Mouse (Mus musculus): ENCODE results near the gene Dynlt1c. TPM values are rescaled to one million over a fixed set of nuclear protein-coding genes. Genes with fewer than 3 reads are reported as not detected.
"Not testable (repeated sequence)": the region's sequence is repeated elsewhere in the genome, so short reads cannot be mapped to it uniquely, and the experiment has no call there.

Dynlt1c gene
- polyA plus RNA-seq, 1 experiment from 2014 or later, result 33.1 TPM

DNA sequence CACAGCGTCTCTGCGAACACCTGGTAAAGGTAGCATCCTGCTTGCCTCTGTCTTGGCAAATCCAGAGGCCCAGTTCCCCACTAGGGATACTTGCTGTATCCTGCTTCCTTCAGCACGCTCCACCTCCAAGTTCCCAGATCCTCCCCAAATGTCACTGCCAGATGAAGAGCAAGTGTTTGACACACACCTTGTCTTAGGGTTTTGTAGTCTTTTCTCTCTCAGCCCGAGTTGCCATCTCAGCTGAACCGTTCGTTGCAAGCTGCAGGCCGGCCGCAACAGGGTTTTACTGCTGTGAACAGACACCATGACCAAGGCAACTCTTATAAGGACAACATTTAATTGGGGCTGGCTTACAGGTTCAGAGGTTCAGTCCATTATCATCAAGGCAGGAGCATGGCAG lies 45.4 kb downstream of the Dynlt1c start:
- ATAC-seq; H3K4me3 ChIP-seq (ENCODE audit: low read length); H3K36me3 ChIP-seq (ENCODE audit: control insufficient read depth, insufficient read depth, low read length); H3K27me3 ChIP-seq (replicated peaks; ENCODE audit: control insufficient read depth, insufficient read depth, low read length); H3K4me2 ChIP-seq (ENCODE audit: low read depth, low read length); H3K9me3 ChIP-seq (ENCODE audit: control insufficient read depth, low read length); H3K9ac ChIP-seq (ENCODE audit: low read depth, low read length); H3K4me1 ChIP-seq (ENCODE audit: control insufficient read depth, insufficient read depth, low read length); H3K27ac ChIP-seq (ENCODE audit: low read length): not testable (repeated sequence)
- 94% methylated on average over 8 of the region's 8 CpGs for WGBS

DNA sequence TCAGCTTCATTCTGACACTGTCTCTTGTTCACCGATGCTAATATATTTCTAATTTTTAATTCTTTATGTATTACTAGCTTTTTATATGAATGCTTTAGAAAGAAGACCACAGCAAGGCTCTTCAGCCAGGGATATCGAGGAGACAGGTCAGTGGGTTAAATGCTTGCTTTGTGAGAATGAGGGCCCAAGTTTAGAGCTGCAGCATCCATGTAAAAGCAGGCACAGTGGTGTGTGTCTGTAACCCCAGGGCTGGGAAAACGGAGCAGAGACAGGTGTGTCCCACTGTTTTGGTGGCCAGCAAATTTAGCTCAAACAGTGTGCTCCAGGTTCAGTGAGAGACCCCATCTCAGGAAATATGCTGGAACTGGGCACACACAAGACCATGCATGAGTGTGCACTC lies 46.0 kb downstream of the Dynlt1c start:
- ATAC-seq; H3K27me3 ChIP-seq (replicated peaks; ENCODE audit: control insufficient read depth, insufficient read depth, low read length): not testable (repeated sequence)
- 94% methylated on average over 3 of the region's 3 CpGs for WGBS

DNA sequence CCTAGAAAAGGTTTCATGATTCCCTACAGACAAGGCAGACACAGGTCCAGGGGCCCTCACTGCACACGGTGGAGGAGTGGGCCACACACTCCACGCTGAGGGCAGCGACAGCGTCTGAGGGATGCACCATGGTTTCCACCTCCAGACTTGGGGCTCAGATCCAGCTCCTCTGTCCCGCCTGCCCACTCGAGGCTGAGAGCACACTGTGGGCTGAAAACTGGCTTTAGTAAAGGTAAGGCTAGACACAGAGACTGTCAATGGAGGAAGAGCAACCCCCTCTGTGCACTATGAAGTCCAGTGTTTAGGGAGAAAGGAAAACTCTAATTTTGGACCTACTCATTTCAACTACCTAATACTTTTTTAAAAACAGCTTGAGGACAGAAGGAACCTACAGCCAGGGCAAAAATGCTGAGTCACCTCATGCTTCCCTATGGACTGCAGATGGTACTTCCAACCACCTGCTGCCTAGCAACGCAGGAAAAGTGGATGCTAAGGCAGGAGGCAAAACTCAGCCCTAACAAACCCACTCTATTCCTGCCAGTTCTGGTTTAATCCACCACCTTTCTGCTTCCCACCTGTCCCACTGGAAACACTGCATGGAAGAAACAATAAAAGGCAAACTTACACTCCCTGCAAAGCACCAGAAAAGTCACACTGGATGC lies 49.6 kb downstream of the Dynlt1c start:
- WGBS, result 86% methylated on average over 3 of the region's 7 CpGs
- ATAC-seq, result not testable (repeated sequence)

More for the DNA sequence above, 46.0 kb downstream of the Dynlt1c start:
- not testable (repeated sequence) for H3K36me3 ChIP-seq (ENCODE audit: control insufficient read depth, insufficient read depth, low read length); H3K4me1 ChIP-seq (ENCODE audit: control insufficient read depth, insufficient read depth, low read length); H3K4me3 ChIP-seq (ENCODE audit: low read length); H3K9me3 ChIP-seq (ENCODE audit: control insufficient read depth, low read length); H3K27ac ChIP-seq (ENCODE audit: low read length); H3K9ac ChIP-seq (ENCODE audit: low read depth, low read length); H3K4me2 ChIP-seq (ENCODE audit: low read depth, low read length)

DNA sequence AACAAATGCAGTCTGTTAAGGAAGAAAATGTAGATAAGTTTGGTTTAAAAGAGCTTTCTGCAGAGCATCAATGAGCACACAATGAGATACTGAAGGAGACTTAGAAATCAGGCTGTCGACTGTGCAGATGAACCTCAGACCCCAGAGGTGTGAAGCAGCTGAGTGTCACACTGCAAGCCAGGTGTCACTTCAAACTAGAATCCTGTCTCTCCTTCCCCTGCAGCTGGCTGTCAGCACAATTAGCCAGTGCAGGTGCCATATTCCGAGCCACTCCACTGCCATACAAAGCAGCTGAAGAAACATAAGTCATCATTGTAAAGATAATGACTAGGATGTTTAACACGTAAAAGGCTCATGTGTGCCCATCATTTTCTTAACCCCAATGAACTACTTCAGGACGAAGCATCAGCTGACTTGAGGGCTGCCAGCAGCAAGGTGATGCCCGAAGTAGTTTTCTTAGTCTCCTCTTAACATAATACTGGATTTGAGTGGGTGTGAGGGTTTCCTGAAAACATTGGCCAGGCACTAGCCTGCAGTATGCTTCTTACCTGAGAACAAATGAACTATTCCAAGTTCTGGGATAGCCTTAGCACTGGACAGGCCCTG lies 52.0 kb downstream of the Dynlt1c start:
- not testable (repeated sequence) for H3K4me1 ChIP-seq (ENCODE audit: control insufficient read depth, insufficient read depth, low read length); H3K9me3 ChIP-seq (ENCODE audit: control insufficient read depth, low read length); H3K4me3 ChIP-seq (ENCODE audit: low read length); H3K4me2 ChIP-seq (ENCODE audit: low read depth, low read length); H3K27me3 ChIP-seq (replicated peaks; ENCODE audit: control insufficient read depth, insufficient read depth, low read length); ATAC-seq; H3K36me3 ChIP-seq (ENCODE audit: control insufficient read depth, insufficient read depth, low read length); H3K27ac ChIP-seq (ENCODE audit: low read length); H3K9ac ChIP-seq (ENCODE audit: low read depth, low read length)
- 85% methylated on average over 4 of the region's 5 CpGs for WGBS

More for the DNA sequence above, 49.6 kb downstream of the Dynlt1c start:
- not testable (repeated sequence) for H3K9ac ChIP-seq (ENCODE audit: low read depth, low read length); H3K4me1 ChIP-seq (ENCODE audit: control insufficient read depth, insufficient read depth, low read length); H3K27me3 ChIP-seq (replicated peaks; ENCODE audit: control insufficient read depth, insufficient read depth, low read length); H3K9me3 ChIP-seq (ENCODE audit: control insufficient read depth, low read length); H3K4me3 ChIP-seq (ENCODE audit: low read length); H3K27ac ChIP-seq (ENCODE audit: low read length); H3K4me2 ChIP-seq (ENCODE audit: low read depth, low read length); H3K36me3 ChIP-seq (ENCODE audit: control insufficient read depth, insufficient read depth, low read length)

DNA sequence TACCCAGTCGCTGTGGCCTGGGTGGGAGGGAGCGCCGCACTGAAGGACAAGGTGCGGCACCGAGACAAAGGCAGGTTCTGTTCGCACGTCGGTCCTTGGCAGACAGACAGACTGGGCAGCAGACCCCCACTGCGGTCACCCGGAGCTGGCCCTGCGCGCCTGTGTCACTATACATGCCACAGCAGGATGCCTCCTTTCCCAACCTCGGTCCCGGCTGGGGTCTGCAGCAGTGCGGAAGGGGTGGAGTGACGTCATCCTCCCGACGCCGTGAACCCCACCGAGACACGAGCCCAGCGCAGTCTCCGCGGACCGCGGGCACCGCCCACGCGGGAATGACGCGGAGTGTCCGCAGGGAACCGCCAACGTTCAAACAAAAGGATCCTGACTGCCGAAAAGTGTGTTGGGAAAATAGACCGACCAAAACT lies 53.6 kb downstream of the Dynlt1c start:
- Histone ChIP-seq H3K4me2 (ENCODE audit: low read depth, low read length) (peak overlapping the region; percentile 50), H3K27ac (ENCODE audit: low read length) (peak overlapping the region; percentile 68), H3K9ac (ENCODE audit: low read depth, low read length) (peak overlapping the region; percentile 70), H3K4me3 (ENCODE audit: low read length) (peak overlapping the region; percentile 56)
- WGBS, result under 1% methylated on average over 34 of the region's 36 CpGs
- not testable (repeated sequence) for H3K9me3 ChIP-seq (ENCODE audit: control insufficient read depth, low read length); H3K27me3 ChIP-seq (replicated peaks; ENCODE audit: control insufficient read depth, insufficient read depth, low read length); H3K4me1 ChIP-seq (ENCODE audit: control insufficient read depth, insufficient read depth, low read length); H3K36me3 ChIP-seq (ENCODE audit: control insufficient read depth, insufficient read depth, low read length)
- ATAC-seq, result peak; percentile 82

DNA sequence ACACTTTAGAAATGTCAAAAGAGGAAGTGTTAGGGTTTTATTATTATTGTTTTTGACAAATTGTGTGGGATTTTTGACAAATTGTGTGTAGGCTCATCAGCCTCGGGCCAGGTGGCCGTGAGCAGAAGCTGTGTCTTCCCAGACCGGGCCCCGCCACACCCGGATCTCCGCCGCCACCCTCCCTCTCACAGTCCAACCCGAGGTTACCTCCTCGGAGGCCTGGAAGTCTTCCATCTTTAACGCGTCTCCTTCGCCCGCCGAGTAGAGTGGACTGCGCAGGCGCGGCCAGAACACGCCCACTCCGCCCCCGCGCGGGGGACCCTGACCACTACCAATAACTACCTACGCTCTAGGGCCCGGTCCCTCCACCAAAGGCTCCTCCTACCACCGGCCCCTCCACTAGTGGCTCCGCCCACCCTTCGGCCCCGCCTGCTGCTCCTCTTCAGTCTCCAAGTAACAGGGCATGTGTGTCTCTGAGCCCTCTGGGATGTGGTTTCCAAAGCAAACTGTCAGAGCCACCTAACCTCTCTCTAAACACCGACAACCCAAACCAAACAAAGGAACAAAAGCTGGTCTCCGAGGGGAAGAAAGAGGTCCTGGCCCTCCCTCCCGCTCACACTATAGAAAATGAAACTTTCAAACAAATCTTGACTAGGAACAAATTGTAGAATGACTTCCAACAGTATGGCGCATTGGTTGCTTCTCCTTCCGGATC lies 54.3 kb downstream of the Dynlt1c start, which contains the start of gene Dynlt1f:
Dynlt1f (minus strand) TSS at position 334 of the 715 bp plus-strand sequence.
- not testable (repeated sequence) for H3K9me3 ChIP-seq (ENCODE audit: control insufficient read depth, low read length); H3K4me1 ChIP-seq (ENCODE audit: control insufficient read depth, insufficient read depth, low read length); H3K27me3 ChIP-seq (replicated peaks; ENCODE audit: control insufficient read depth, insufficient read depth, low read length); H3K36me3 ChIP-seq (ENCODE audit: control insufficient read depth, insufficient read depth, low read length)
- Histone ChIP-seq H3K4me2 (ENCODE audit: low read depth, low read length) (peak within 1 kb of the TSS; percentile 50), H3K4me3 (ENCODE audit: low read length) (peak within 1 kb of the TSS; percentile 56), H3K9ac (ENCODE audit: low read depth, low read length) (peak within 1 kb of the TSS; percentile 70), H3K27ac (ENCODE audit: low read length) (peak within 1 kb of the TSS; percentile 68)
- WGBS, result 3% methylated on average over 22 of the region's 33 CpGs
- ATAC-seq, result peak; percentile 96

DNA sequence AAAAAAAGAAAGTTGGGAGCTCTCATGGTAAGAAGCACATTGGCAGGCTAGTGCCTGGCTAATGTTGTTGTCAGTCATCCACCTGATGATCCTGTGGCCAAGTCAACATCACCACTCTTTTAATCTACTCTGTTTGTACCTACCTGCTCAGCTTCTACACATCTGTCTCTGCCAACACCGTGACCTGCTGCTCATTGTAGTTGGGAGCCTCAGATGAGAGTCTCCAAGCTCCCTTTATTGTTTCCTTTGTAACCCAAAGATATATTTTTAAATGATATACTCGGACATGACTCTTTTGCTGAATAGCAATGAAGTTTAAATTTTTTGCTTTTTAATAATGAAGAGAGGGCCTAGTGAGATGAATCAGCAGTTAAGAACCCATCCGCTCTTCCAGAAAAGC lies 55.0 kb downstream of the Dynlt1c start:
- WGBS, result 93% methylated on average over 1 of the region's 3 CpGs
- not testable (repeated sequence) for H3K4me2 ChIP-seq (ENCODE audit: low read depth, low read length); H3K27me3 ChIP-seq (replicated peaks; ENCODE audit: control insufficient read depth, insufficient read depth, low read length); H3K4me1 ChIP-seq (ENCODE audit: control insufficient read depth, insufficient read depth, low read length); ATAC-seq; H3K4me3 ChIP-seq (ENCODE audit: low read length); H3K36me3 ChIP-seq (ENCODE audit: control insufficient read depth, insufficient read depth, low read length); H3K27ac ChIP-seq (ENCODE audit: low read length); H3K9ac ChIP-seq (ENCODE audit: low read depth, low read length); H3K9me3 ChIP-seq (ENCODE audit: control insufficient read depth, low read length)

DNA sequence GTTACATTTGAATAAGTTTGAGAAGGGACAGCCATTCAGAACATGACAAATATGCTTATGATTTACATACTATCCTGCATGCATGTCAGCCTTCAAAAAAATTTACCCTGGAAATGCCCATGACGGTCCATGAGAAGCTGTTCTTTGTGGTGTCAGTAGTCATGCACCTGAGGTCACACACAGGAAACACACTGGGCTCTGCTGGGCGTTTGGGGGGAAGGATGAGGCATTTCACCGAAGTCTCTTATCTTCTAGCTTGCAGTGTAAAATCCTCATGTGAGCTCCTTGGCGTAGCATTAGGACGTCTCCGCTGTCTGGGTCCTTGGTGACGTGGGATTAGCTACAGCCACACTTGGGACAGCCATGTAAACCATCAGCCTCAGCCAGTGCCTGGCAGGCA lies 57.3 kb downstream of the Dynlt1c start, which contains the start of gene Sytl3:
Sytl3 (plus strand) TSS at position 293 of the 400 bp plus-strand sequence.
- H3K36me3 ChIP-seq (ENCODE audit: control insufficient read depth, insufficient read depth, low read length); H3K4me3 ChIP-seq (ENCODE audit: low read length); H3K27ac ChIP-seq (ENCODE audit: low read length); H3K9me3 ChIP-seq (ENCODE audit: control insufficient read depth, low read length); H3K9ac ChIP-seq (ENCODE audit: low read depth, low read length); H3K4me2 ChIP-seq (ENCODE audit: low read depth, low read length); H3K4me1 ChIP-seq (ENCODE audit: control insufficient read depth, insufficient read depth, low read length); ATAC-seq; H3K27me3 ChIP-seq (replicated peaks; ENCODE audit: control insufficient read depth, insufficient read depth, low read length): not testable (repeated sequence)
- 78% methylated on average over 4 of the region's 7 CpGs for WGBS
